Mouse (Mus musculus) ES-Bruce4 (cell line): Measurements from ENCODE around the gene Impg1.

ENCODE experiments used
- CTCF ChIP-seq: IDR thresholded peaks from one replicate; pipeline ENCODE4 v1.8.1; 2011; ENCODE audit warnings: low read depth, low read length
- EP300 ChIP-seq: IDR thresholded peaks from 2 replicates; pipeline ENCODE4 v1.6.1; 2011; ENCODE audit warnings: low read depth, low read length; ENCODE audit not compliant: insufficient read depth

- TF ChIP-seq EP300 (no peak), CTCF (no peak)
Observed at GRCm38 (mm10) chr9:80315922-80316321, 149.4 kb downstream of the Impg1 start.
